Mouse (Mus musculus): ENCODE results near the gene Tuba1c.

DNA sequence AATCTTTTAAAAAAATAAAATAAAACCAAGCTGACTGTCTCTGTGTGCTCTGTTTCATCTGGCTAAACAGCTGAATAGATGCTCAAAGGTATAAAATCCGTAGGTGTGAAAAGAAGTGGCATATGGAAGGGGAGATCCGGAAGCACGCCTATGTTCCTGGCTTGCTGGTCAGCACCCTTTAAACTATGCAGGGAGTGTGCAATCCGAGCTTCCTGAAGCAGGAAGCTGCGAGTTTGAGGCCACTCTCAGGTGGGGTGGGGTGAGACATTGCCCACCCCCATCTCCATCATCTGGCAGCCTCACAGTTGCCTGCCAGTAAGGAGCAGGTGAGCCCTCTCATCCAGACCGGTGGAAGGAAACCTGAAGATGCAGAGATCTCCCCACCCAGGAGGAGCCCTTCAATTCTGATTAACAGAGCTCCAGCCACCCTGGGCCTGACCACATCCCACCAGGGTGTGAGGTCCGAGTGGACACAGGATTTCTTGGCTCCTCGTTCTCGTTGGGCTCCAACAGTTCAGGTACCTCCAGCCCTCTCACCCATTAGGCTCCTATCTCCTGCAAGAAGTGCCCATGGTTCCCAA is 44.4 kb downstream of the Tuba1c start, which contains the start of gene Troap:
- peak; percentile 17; the same call in 1 of the 2 replicates for TF ChIP-seq CTCF (IDR thresholded peaks at IDR 0.05; ENCODE audit: low read depth)
- no peak for TF ChIP-seq EP300 (optimal IDR thresholded peaks at IDR 0.05)
